Mouse (Mus musculus) midbrain, embryonic 10.5 days (tissue): ENCODE results near the gene Tnfsf13. TPM values are rescaled to one million over a fixed set of nuclear protein-coding genes. Genes with fewer than 3 reads are reported as not detected.

Experiments
- DNase-seq: peaks from one replicate; pipeline ENCODE4 v3.0.0-alpha.2; 2017; ENCODE audit warnings: low spot score
- H3K27ac ChIP-seq: fragments of 300-500 bp; sonication (generic); replicated peaks from 2 replicates; pipeline ENCODE4 v1.5.1; 2016; ENCODE audit warnings: mild to moderate bottlenecking
- H3K27me3 ChIP-seq: fragments of 300-500 bp; sonication (generic); 2 replicates; pipeline ENCODE4 v1.6.1; 2016; ENCODE audit warnings: low read depth, mild to moderate bottlenecking; ENCODE audit not compliant: poor library complexity, severe bottlenecking
- H3K36me3 ChIP-seq: fragments of 300-500 bp; sonication (generic); 2 replicates; pipeline ENCODE4 v1.6.1; 2016; ENCODE audit warnings: mild to moderate bottlenecking, moderate library complexity
- H3K4me1 ChIP-seq: fragments of 300-500 bp; sonication (generic); 2 replicates; pipeline ENCODE4 v1.6.1; 2016
- H3K4me3 ChIP-seq: fragments of 300-500 bp; sonication (generic); 2 replicates; pipeline ENCODE4 v1.5.1; 2016; ENCODE audit warnings: mild to moderate bottlenecking, moderate library complexity
- H3K9me3 ChIP-seq: fragments of 300-500 bp; sonication (generic); replicated peaks from 2 replicates; pipeline ENCODE4 v1.6.1; 2016; ENCODE audit warnings: mild to moderate bottlenecking
- WGBS: fragments of 180-500 bp; shearing (Covaris S2); methylation state at CpG from one replicate; pipeline ENCODE4 v1.1.7; 2016; 5-methylcytosine and 5-hydroxymethylcytosine counted together
- polyA plus RNA-seq: library from polyadenylated mRNA; unstranded; fragments of >200 nt; fragmentation: Nextera tagmentation; extraction: Ambion mirVana; gene quantifications from 2 replicates; pipeline ENCODE4 v1.2.1, GENCODE M21; 2016

Tnfsf13 gene
- polyA plus RNA-seq, 1 experiment from 2014 or later, result 0.30 TPM

DNA sequence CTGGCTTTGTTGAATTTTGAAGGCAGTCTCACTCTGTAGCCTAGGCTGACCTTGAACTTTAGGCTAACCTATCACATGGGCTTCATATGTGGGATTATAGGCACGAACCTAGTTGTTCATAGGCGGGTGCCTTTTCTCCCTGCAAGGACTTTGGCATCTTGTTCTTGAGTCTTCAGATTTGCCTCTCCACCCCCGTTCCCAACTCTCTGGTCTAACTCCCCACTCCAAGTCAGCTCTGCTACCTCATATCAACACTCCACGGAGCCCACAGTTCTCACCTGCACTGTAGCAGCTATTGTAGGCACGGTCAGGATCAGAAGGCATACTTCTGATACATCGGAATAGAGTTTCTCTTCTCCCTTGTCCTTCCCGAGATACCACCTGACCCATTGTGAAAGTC is 2.0 kb downstream of the Tnfsf13 start:
- peaks cover 20% of the 10 kb centered on the region for H3K36me3 ChIP-seq
- H3K9me3 ChIP-seq, result no peaks in the 10 kb centered on the region
- 80% methylated on average over 7 of the region's 7 CpGs for whole genome bisulfite sequencing
- H3K4me3 ChIP-seq, result no peak overlapping the region
- peak overlapping the region; percentile 81 for H3K27ac ChIP-seq
- peaks cover 59% of the 10 kb centered on the region for H3K4me1 ChIP-seq
- H3K27me3 ChIP-seq, result peaks cover 25% of the 10 kb centered on the region
- no peak for DNase-seq

- peak; percentile 89 for DNase-seq
- peaks cover 26% of the 10 kb centered on the region for H3K36me3 ChIP-seq
- peak overlapping the region; percentile 81 for H3K27ac ChIP-seq
- peak overlapping the region; percentile 73 for H3K4me3 ChIP-seq
- peaks cover 59% of the 10 kb centered on the region for H3K4me1 ChIP-seq
- WGBS, result 30% methylated on average over 12 of the region's 12 CpGs
- H3K27me3 ChIP-seq, result peaks cover 25% of the 10 kb centered on the region
- no peaks in the 10 kb centered on the region for H3K9me3 ChIP-seq
Observed at GRCm38 (mm10) chr11:69682840-69683533, 2.6 kb downstream of the Tnfsf13 start.

GRCm38 (mm10) chr11:69682209-69682839 is 3.3 kb downstream of the Tnfsf13 start:
- Histone ChIP-seq H3K36me3 (peaks cover 32% of the 10 kb centered on the region), H3K4me3 (peak overlapping the region; percentile 73), H3K27me3 (peaks cover 25% of the 10 kb centered on the region), H3K4me1 (peaks cover 59% of the 10 kb centered on the region), H3K9me3 (no peaks in the 10 kb centered on the region), H3K27ac (peak overlapping the region; percentile 92)
- WGBS, result 30% methylated on average over 24 of the region's 24 CpGs
- DNase-seq, result no peak

DNA sequence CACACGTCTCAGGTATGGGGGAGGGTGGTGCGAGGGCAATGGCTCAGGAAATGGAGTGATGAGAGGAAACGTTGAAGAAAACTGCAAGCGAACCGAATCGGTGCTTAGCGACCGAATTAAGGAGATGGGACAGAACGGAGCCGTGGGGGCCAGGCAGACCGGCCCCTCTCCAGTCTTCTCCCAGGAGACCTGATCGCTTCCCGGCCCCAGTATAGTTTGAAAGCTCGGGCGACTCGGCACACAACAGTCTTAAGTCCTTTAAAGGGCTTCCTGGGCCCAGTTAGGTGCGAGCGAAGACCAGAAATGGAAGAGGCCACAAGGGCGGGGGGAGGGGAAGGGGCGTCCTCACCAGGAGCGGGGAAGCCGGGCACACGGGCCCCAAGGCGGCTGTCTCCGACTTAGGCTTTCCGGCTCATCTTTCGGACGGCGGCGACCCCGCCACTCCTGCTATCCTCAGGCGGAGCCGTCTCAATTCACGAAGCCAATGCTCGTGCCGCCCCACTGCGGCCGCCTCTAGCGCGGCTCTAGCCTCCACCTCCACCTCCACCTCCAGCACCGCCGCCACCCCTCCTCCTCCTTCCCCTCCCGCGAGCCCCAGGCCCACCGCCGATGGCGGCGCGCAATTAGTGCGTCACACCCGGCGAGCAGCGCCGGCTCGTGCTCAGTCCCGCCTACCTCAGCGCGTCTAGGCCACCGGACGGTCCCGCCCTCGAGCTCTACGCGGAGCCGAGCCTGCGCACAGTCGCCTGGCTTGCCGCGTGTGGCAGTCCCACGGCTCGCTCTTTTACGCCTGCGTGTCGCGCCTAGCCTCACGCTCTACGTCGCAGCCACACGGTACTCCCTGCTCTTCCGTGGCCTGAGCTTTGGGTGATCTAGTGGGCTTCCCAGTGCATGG is 4.0 kb downstream of the Tnfsf13 start, which contains the start of gene Senp3:
Gene Senp3 (minus strand): TSS at position 771 of the 895 bp plus-strand sequence.
- WGBS, result under 1% methylated on average over 74 of the region's 80 CpGs
- DNase-seq, result peak; percentile 98
- peak within 1 kb of the TSS; percentile 73 for H3K4me3 ChIP-seq

GRCm38 (mm10) chr11:69680136-69680855 is 5.3 kb downstream of the Tnfsf13 start:
- H3K27me3 ChIP-seq, result peaks cover 14% of the 10 kb centered on the region; the same call in 1 of the 2 replicates
- peak overlapping the region; percentile 92; the same call in 1 of the 2 replicates for H3K27ac ChIP-seq
- H3K36me3 ChIP-seq, result peaks cover 52% of the 10 kb centered on the region
- no peak for DNase-seq
- peak overlapping the region; percentile 73 for H3K4me3 ChIP-seq
- 90% methylated on average over 30 of the region's 30 CpGs for WGBS
- peaks cover 41% of the 10 kb centered on the region for H3K4me1 ChIP-seq
- H3K9me3 ChIP-seq, result no peaks in the 10 kb centered on the region

More for the DNA sequence above, 4.0 kb downstream of the Tnfsf13 start, which contains the start of gene Senp3:
- Histone ChIP-seq H3K36me3 (peaks cover 40% of the 10 kb centered on the region), H3K4me1 (peaks cover 53% of the 10 kb centered on the region), H3K27me3 (peaks cover 18% of the 10 kb centered on the region; the same call in 1 of the 2 replicates), H3K27ac (peak within 1 kb of the TSS; percentile 92), H3K9me3 (no peaks in the 10 kb centered on the region)

DNA sequence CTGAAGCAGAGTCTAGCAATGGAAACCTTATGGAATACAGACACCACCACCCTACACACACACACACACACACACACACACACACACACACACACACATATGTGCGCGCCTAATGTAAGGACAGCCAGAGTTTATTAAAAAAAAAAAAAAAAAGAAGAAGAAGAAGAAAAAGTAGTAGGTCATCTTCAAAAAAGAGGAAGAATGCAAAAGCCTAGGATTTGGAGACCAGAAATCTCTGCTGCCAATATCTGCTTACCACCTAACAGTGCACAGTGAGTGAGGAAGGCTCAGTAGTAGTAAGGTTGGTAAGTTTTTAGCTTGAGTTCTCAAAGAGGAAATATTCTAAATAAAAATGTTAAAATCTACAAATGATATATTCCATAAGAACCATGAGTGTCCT is 6.4 kb downstream of the Tnfsf13 start:
- no peak overlapping the region for H3K27ac ChIP-seq
- 100% methylated on average over 2 of the region's 2 CpGs for WGBS
- H3K4me3 ChIP-seq, result 0 out of 2 replicates have a peak overlapping the region, but pooled peaks have one; percentile 16

GRCm38 (mm10) chr11:69672211-69672706 is 13.3 kb downstream of the Tnfsf13 start, which contains the start of gene Eif4a1:
Gene Eif4a1, minus strand, starts transcription at chr11:69672423.
- Histone ChIP-seq H3K9me3 (no peaks in the 10 kb centered on the region), H3K27ac (peak within 1 kb of the TSS; percentile 96), H3K4me3 (peak within 1 kb of the TSS; percentile 91), H3K27me3 (no peaks in the 10 kb centered on the region), H3K36me3 (peaks cover 88% of the 10 kb centered on the region), H3K4me1 (peaks cover 31% of the 10 kb centered on the region)
- peak; percentile 100 for DNase-seq
- WGBS, result under 1% methylated on average over 36 of the region's 36 CpGs

More for the DNA sequence above, 6.4 kb downstream of the Tnfsf13 start:
- H3K9me3 ChIP-seq, result no peaks in the 10 kb centered on the region
- DNase-seq, result no peak
- peaks cover 2% of the 10 kb centered on the region; the same call in 1 of the 2 replicates for H3K27me3 ChIP-seq
- H3K36me3 ChIP-seq, result peaks cover 64% of the 10 kb centered on the region
- H3K4me1 ChIP-seq, result peaks cover 35% of the 10 kb centered on the region

GRCm38 (mm10) chr11:69671726-69672124 is 13.9 kb downstream of the Tnfsf13 start:
- DNase-seq, result no peak
- no peaks in the 10 kb centered on the region for H3K9me3 ChIP-seq
- H3K4me3 ChIP-seq, result peak overlapping the region; percentile 91
- H3K4me1 ChIP-seq, result peaks cover 31% of the 10 kb centered on the region
- H3K36me3 ChIP-seq, result peaks cover 87% of the 10 kb centered on the region
- under 1% methylated on average over 43 of the region's 43 CpGs for WGBS
- H3K27ac ChIP-seq, result peak overlapping the region; percentile 96
- H3K27me3 ChIP-seq, result no peaks in the 10 kb centered on the region

GRCm38 (mm10) chr11:69670786-69671725 is 14.5 kb downstream of the Tnfsf13 start:
- Histone ChIP-seq H3K9me3 (no peaks in the 10 kb centered on the region), H3K27ac (peak overlapping the region; percentile 96), H3K27me3 (no peaks in the 10 kb centered on the region), H3K4me1 (peaks cover 31% of the 10 kb centered on the region), H3K36me3 (peaks cover 87% of the 10 kb centered on the region), H3K4me3 (peak overlapping the region; percentile 91)
- WGBS, result under 1% methylated on average over 61 of the region's 61 CpGs
- DNase-seq, result peak; percentile 95

DNA sequence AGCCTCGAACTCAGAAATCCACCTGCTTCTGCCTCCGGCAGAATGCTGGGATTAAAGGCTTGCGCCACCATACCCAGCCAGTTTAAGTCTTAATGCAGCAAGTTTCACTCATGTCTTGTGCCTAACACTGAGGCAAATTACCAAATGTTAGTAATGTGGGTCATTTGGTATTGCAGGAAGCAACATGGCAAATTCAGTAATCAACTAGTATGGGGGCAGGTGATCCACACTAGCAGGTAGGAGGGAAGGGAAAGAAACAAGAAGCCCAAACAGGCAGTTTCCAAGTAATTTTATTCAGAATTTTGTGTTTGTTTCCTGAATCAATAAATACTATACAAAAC is 18.9 kb downstream of the Tnfsf13 start:
- Histone ChIP-seq H3K27ac (no peak overlapping the region), H3K4me1 (peaks cover 37% of the 10 kb centered on the region), H3K9me3 (no peaks in the 10 kb centered on the region), H3K4me3 (no peak overlapping the region), H3K36me3 (peaks cover 83% of the 10 kb centered on the region), H3K27me3 (no peaks in the 10 kb centered on the region)
- no peak for DNase-seq
- 89% methylated on average over 3 of the region's 3 CpGs for WGBS
